Mouse (Mus musculus) right cerebral cortex, adult 2 months (tissue): ENCODE measurements around the gene Ak2.

Experiments used
- DNase-seq, 2 experiments: peaks; one replicate each; pipeline ENCODE4 v3.0.0; 2021 to 2022; ENCODE audit warnings: low spot score in 2 of 2

The Ak2 gene

DNA sequence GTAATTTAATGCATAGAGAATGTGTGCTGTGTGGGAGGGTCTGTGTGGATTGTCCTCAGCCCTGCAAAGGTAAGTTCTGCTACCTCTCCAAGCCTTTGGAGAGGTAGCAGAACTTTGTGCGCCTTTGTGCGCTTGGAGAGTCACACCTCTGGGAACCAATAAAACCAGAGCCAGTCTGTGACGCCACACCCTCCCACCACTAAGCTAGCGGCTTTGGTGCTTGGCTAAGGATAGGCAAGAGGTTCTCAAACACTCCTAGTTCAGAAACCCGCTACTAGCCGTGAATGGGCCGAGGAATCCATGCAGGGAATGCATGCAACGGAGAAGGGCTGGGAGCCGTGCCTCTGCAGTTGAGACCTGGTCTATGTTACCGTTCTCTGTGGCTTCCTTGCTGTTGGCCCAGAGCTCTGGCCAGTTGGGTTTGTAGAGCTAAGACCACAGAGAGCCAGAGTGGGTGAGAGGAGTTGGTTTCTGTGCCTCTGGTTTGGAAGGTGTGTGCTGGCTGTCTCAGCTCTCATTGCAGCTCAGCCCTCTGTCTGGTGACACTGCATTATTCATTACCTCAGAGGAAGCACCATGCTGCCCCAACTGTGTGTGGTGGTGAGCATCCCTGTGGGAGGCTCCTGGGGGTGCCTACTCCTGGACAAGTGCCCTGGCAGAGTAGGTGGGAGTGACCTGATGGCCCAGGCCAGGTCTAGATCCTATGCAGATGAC lies 21.6 kb downstream of the Ak2 start:
- DNase-seq: no peak

DNA sequence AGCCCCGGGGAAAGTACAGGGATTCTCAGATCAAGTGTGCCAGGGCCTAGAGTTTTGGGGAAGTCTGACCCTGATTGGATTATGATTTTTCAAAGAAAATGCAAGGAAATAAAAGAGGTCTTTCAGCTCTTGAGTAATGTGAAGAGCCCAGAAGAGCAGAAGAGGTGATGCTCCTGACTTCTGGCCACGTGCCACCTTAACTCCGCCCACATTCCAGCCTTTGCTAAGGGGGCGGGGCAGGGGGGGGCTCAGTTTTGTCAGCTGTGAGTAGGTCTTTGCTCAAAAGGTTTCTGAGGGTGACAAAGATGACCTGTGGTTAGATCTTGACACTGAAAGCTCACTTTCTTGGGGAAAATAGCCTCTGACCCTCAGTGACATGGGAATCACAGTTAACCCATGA lies 24.6 kb downstream of the Ak2 start:
- DNase-seq: no peak

DNA sequence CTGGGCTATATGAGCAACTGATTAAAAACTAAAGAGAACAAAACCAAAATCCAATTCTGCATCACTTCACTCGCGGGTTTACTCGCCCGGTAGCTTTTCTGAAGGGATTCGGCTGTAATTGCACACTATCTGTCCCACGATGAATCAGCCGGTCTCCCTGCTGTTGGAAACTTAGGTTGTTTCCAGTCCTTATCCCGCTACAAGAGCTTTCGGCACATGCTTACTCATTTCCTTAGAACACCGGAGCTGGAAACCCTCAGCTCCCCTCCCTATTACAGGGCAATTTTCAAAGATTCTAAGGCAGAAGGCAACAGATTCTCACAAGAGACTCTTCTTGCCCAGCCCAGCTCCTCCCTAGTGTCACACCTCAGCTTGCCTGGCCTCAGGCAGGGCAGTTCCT lies 25.4 kb downstream of the Ak2 start:
- no peak for DNase-seq

DNA sequence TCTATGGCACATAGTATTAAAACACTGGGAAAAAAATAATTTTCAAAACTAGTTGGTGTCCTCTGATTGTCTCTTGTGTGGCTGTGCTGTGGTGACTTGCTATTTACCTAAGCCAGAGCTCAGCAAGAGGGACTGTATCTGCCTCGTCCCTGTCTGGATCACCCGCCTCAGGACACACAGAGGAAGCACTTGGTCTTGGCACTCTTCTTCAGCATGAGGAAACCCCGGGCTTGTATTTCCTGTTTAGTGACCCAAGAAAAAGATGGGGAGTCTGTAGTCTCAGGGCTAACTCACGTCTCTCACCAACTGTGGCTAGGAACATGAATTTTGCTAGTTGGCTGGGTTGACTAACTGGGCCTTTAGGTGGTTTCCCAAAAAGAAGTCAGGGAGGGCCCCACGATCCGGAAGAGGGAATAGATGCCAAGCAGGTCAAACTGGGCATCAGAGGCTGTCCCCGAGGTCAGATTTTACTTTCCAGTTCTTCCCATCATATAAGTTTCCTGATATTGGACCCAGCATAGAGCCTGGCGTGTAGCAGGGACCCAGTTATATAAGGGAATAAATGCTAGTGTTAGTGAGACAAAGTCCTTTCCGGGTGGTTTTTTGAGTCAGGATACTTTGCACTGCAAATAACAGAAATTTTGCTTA lies 27.2 kb downstream of the Ak2 start:
- DNase-seq: no peak

DNA sequence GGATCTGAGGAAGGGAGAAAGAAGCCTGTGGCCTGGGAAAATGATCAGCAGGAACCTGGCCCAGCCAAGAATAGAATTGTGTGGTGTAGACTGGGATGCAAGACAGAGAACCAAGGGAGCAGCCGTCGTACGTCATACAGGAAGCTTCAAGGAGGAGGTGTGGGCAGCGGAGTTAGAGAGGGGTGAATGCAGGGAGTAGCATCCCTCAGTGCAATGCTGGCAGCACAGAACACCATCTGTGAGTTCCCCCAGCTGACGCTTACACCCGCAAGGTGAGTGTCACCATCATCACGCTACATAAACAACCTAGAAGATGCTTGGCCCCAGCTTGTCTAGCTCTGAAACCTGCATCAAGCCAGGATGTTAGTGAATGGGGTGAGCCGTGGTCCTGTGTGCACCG lies 28.0 kb downstream of the Ak2 start:
- DNase-seq: peak; percentile 49 to 59

DNA sequence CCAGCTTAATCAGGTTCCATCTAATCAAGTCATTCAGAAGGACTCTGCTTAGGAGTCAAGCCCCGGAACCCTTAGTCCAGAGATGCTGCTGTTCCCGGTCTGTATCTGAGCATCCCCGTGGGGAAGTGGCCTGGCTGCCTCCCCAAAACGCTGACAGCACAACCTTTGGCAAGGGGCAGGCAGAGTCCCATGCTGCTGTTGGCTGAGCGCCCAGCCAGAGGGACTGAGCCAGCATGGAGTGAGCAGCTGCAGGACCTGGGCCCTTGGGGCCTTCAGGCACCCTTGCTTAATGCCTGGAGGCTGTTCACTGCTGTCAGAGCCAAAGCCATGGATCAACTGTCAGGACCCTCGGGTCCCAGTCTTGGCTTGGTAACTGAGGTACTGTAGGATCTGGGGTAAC lies 28.7 kb downstream of the Ak2 start:
- DNase-seq: peak; percentile 60 to 69

DNA sequence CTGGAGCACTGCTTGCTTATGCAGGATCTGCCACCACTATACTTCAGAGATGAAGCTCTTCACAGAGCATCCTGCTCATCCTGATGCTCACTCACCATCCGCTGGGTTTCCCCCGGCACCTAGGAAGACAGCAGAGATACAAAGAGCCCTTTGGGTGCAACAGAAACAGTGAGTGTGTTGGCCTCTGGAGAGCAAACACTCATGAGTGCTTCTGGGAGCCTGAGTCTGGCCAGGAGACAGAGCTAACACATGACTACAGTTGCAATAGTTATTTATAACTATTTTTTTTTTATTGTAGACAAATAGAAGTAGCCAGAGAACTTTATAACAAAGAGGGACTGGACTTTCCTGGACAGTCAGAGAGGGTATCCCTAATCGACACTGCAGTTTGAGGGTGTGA lies 29.7 kb downstream of the Ak2 start:
- no peak for DNase-seq

DNA sequence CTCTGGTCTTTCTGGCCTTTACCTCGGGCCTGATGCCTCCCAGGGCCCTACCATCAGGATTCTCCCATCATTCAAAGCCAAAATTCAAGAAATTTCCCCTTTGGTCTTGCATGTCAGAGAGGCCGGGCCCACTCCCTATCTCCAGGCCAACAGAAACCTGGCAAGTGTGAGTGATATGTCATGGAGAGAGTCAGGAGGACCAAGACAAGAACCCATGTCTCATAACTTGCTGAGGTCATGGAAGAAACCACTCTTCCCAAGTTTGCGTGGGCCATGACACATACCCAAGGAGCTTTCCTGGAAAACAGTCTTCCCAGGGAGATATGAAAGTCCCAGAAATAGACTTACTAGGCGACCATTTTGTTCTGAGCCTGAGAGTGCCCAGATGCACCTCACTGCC lies 30.1 kb downstream of the Ak2 start:
- DNase-seq: no peak

DNA sequence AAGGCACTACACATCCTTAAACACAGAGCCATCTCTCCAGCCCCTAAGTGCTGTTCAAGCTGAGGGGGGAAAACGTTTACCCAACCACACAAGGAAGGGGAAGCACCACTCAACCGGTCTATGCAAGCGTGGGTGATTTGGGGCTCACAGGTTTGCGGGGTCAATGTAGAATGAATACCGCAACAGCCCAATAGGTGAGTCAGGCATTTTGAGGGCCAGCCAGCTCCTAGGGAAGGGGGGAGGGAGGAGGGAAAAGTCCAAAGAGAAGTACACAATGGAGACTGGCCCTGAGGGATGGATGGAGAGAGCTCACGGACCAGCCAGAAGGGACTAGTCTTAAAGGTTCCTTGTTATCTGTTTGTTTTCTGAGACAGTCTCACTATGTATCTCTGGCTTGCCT lies 32.1 kb downstream of the Ak2 start:
- no peak for DNase-seq

DNA sequence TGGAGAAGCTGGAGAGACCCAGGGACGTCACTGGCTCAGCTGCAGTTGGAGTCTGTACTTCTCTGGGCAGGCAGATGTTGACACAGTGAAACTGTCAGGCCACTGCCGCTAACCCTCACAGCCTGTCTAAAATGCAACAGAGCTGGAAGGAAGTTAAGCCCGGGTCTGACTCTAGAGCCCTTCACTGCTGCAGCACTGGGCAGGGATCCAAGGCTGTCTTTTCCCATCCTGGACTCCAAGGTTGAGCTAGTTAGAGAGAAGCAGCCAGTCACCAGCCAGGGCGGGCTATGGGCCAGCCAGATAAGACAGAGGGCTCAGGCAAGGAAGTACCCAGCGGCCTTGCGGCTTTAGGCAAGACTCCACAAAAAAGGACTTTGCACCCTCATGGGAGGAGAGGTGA lies 33.0 kb downstream of the Ak2 start:
- no peak for DNase-seq

DNA sequence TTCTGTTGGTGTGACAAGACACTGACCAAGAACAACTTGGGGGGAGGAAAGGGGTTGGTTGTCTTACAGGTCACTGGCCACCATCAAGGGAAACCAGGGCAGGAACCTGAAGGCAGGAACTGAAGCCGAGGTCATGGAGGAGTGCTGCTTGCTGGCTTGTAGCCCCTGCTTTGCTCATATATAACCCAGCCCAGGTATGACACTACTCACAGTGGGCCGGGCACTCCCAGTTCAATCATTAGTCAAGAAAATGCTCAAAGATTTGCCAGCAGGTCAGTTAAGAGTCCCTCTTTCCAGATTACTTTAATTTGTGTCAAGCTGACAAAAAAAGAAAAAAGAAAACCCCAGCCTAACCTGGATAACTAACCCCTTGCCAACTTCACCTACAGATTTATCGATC lies 33.9 kb downstream of the Ak2 start:
- no peak for DNase-seq

DNA sequence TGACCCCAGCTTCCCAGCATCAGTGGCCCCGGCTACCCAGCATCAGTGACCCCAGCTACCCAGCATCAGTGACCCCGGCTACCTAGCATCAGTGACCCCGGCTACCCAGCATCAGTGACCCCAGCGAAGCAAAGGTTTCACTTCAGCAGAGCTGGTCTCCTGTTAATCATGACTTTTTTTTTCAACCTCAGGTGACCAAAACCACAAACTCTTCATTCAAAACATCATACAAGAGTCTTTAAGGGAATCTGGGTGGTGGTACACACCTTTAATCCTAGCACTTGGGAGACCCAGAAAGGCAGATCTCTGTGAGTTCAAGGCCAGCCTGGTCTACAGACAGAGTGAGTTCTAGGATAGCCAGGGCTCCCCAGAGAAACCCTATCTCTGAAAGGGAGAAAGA lies 39.0 kb downstream of the Ak2 start:
- DNase-seq: no peak

DNA sequence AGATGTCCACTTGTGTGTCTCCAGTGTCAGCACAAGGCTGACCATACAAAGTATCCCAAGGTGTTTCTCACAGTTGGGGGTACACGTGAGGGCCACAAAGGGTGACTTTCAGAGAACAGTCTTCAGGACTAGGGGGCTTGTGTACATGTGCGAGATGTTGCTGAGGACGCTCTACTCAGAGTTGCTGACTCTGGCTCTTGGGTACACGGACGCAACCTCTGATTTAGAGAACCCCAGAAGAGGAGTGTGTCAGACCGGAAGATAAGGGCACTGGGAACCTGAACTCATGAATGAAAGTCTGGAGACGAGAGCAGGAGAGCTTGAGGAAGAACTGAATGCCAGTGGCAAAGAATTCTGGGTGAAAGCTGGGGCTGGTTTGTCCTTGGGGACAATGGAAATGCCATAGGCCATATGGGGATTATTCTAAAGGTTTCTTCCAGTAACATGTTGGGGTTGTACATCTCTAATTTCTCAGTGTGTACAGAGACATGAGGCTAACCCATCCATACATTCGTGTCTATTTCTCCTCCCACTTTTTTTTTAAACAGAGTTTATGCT lies 39.7 kb downstream of the Ak2 start:
- DNase-seq: no peak

DNA sequence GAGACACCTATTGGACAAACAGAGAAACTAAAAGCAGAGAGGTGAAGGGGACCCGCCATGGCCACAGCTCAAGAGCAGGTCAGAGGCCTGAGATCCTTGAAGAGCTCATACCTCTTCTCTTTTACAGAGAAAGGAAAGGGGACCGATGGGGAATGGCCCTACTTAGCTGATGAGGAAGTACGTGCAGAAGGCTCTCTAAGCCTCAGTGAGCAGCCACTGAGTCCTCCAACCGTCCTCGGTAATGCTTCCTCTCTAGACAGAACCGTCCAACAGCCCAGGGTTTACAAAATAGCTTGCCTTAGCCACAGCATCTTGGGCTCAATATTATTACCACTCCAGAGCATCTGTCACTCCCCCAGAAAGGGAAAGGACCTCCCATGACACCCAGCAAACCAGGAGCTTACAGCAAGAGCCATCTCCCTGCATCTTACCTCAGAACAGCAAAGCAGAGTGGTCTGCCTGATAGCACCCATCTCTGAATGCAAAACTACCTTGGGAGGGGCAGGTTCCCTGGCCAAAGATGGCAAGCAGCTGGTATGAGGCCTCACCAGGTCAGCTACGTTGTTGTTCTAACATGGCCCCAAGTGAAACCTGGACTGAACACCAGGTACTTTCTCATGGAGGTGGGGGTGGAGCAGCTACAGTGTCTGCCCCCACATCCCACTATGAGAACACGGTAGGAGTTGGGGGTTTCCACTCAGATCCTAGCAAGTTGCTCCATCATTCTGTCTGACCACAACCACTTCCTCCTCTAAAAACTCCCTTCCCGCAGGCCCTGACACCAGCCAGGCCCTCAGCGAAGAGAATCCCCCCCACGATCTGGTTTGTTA lies 40.6 kb downstream of the Ak2 start:
- DNase-seq: no peak

DNA sequence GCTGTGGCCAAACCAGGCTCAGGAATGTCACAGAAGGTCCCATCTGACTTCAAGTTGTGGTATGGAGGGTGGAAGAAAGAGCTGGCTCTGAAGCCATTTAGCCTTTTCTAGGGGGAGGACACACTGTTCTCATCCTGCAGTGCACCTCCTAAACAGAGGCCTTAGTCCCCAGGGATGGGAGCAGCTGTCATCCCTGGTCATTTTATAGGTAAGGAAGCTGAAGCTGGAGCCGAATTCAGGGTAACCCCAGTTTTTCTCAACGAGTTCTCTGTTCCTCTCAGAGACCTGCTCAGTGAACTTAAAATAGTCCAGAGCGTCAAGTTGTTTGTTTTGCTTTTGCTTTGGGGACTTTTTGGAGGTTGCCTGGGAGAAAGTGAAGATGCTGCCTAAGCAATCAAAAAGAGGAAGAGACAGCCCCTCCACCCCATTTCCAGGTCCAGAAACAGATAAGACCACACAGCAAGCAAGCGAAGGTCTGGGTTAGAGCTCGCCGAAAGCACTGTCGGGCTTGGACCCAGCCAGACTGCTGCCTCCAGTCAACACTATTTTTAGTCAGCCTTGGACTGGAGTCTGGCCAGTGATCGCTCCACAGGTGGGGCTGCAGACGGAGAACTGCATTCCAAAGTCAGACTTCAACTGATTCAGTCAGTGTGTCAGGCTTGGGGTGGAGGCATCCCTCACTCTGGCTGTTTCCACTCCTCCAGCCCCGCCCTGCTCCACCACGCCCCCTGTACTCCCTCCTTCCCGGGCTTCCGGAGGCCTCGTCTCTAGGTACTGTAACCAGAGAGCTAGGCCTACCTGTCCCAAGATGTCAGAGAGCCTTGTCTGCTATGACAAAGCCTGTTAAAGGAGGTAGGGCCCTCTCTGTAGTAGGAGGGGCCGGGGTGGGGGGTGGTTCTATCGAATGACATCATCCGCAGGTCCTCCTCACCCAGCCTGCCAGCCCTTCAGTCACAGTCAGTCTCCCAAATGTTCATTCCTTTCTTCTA lies 41.5 kb downstream of the Ak2 start:
- DNase-seq: peak; percentile 39 to 53

DNA sequence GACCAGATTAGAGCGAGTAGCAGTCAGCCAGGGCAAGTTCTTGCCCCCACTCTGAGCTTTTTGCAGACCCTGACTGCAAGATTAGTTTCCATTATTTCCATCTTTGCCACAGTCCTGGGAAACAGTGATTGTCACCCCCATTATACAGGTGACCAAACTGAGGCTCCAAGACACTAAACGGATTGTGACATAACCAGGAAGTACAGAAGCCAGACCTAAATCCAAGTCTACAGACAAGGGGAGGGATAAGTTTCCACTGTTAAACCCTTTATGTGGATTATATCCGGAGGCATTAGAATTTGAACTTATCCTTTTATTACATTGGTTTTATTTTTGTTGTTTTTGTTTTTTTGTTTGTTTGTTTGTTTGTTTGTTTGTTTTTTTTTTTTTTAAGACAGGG lies 42.5 kb downstream of the Ak2 start:
- DNase-seq: no peak

DNA sequence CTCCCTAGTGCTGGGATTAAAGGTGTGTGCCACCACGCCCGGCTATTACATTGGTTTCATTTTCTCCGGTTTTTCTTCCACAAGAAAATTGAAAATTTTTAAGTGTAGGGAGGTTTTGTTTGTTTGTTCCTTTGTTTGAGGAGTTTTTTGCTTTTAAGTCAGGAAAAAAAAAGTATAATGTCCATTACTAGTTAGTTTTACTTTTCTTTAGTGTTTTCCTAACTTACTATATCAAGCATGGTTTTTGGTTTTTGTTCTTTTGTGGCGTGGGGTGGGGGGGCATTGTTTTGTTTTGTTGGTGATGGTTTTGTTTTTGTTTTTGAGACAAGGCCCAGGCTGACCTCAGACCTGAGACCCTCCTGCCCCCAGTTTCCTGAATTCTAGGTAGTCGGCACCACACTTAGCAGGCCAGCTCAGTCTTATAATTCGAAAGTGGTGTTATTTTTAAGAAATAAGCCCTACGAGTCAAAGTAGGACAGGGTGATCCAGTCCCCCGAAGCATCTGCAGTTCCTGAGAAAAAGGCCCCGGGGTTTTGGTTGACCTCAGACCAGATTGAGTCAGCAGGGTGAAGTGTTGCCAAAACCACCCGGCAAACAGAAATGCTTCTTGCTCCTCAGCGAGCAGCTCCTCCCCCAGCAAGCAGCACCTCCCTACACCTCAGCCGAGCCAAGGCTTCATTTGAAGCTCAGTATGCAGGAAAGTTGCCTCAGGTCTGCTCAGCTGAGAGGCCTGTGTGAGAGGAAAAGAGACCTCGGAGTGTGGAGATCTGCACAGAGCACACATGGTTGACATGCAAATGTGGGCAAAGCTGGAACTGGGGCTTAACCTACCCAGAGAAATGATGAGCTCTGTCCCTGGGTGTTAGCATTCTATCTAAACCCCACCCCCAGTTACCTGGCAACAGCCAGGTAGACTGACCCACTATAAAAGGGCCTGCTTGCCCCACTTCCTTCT lies 43.2 kb downstream of the Ak2 start:
- no peak for DNase-seq

DNA sequence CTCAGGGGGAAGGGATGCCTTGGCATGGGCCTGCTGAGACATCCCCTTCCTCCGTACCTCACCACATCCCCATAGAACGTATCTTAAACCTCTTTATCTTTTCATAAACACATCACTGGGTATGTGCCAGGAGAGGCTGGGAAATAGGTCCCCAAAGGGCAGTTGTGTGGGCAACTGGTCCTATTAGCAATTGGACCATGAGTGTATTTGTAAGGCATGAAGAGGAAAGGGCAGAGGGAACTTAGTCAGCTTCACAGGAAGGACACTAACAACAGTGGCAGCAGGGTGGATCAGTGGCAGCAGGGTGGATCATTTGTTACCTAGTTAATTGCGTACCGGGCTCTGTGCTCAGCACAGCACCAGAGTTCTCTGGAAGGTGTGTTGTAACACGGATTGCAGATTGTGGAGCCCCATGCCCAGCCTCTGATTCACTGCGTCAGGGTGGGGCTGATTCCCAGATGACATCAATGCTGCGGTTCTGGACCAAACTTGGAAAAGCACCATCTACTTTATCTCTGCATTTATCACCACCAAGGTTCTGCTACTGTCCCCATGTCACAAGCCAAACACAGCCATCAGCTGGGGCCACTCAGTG lies 44.2 kb downstream of the Ak2 start:
- no peak for DNase-seq

DNA sequence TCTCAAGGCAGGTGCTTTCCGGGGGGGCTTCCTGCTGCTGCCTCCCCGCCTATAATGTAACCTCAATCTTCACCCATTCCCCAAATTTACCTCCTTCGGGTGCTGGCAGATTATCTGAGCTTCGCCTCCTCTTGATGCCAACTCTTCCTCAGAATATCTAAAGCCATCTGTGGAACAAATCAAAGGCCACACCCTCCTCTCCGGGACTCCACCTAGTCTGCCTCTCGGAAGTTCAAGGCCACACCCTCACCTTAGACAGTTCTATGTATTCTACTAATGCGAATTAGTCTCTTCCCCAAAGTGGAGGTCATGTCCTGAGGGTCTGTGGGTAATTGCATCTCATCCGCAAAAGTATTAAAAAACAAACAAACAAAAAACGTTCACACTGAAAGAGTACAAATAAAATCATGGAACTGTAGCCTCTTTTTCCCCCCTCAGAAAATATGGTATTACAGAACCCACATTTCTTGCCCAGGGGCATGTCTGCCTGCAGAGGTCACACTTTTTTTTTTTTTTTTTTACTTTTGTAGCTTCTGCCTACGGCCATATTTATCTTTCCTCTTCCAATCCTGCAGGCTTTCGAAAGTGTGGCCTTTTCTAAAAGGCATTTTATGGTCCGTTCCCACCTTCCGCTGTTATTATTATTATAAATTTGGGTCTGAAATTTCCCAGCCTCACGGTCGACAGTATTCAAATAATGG lies 56.1 kb downstream of the Ak2 start:
- DNase-seq: no peak
